ENCODE assay signal across 21 mouse cellular contexts in the genomic region with DNA sequence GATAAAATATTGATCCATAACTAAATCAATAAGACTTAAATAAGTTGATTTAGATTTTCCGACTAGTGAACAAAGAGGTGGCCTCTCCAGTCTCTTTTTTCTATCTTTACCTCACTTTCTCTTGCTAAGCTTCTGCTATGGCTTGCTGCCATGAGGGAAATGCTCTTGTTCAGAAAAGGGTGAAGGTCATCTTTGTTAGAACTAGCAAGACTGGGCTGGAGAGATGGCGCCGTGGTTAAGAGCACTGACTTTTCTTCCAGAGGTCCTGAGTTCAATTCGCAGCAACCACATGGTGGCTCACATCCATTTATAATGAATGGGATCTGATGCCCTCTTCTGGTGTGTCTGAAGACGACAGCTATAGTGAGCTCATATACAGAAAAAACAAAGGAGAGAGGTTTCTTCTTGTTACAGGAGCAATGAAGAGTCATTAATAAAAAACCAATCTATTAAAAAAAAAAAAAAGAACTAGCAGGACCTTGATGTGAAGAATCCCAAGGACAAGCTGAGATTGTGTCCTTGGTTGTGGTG. TPM values are rescaled to one million over a fixed set of nuclear protein-coding genes. Genes with fewer than 3 reads are reported as not detected.
DNase-seq lines count a peak whose midpoint lies in the region; ATAC-seq and TF ChIP-seq lines count a peak whose summit lies in the region.
"Had no signal": no experiment of that assay in that cellular context is flagged by ENCODE, and none has a peak within 500 bp of the region (broad histone marks: within the 10 kb centered on the region; RNA-seq: fewer than 3 reads in every experiment).

No protein-coding gene starts in this region.

- WGBS in midbrain, postnatal 0 days, result 85% methylated on average over 5 of the region's 5 CpGs
- 79% methylated on average over 5 of the region's 5 CpGs for WGBS in midbrain, embryonic 16.5 days
- WGBS in stomach, postnatal 0 days, result 70% methylated on average over 5 of the region's 5 CpGs

- TF ChIP-seq EP300 in stomach, postnatal 0 days (optimal IDR thresholded peaks at IDR 0.05), result no peak

- H3K4me1 ChIP-seq in midbrain, postnatal 0 days (ENCODE audit: insufficient read depth, low read length), result no peaks in the 10 kb centered on the region
- no peaks in the 10 kb centered on the region for H3K4me1 ChIP-seq in midbrain, embryonic 16.5 days (ENCODE audit: control insufficient read depth, insufficient read depth, low read length)
- no peaks in the 10 kb centered on the region for H3K4me1 ChIP-seq in stomach, postnatal 0 days (replicated peaks; ENCODE audit: control insufficient read depth, insufficient read depth)
- H3K4me1 ChIP-seq: embryonic facial prominence, embryonic 15.5 days; heart, embryonic 15.5 days; limb, embryonic 12.5 days; liver, embryonic 13.5 days; midbrain, embryonic 12.5 days had no signal

- H3K4me3 ChIP-seq in midbrain, postnatal 0 days (ENCODE audit: low read depth, low read length), result no peak overlapping the region
- no peak overlapping the region for H3K4me3 ChIP-seq in midbrain, embryonic 16.5 days (ENCODE audit: low read depth, low read length)
- H3K4me3 ChIP-seq in stomach, postnatal 0 days (ENCODE audit: low read depth, low read length), result no peak overlapping the region
- H3K4me3 ChIP-seq: embryonic facial prominence, embryonic 15.5 days; heart, embryonic 15.5 days; limb, embryonic 12.5 days; liver, embryonic 13.5 days; midbrain, embryonic 12.5 days; myocyte had no signal

- H3K4me2 ChIP-seq in midbrain, postnatal 0 days (ENCODE audit: low read depth, low read length, poor library complexity, severe bottlenecking), result no peak overlapping the region
- no peak overlapping the region for H3K4me2 ChIP-seq in midbrain, embryonic 16.5 days (ENCODE audit: low read length)
- H3K4me2 ChIP-seq in stomach, postnatal 0 days (replicated peaks; ENCODE audit: low read depth), result no peak overlapping the region
- H3K4me2 ChIP-seq: embryonic facial prominence, embryonic 15.5 days; heart, embryonic 15.5 days; limb, embryonic 12.5 days; liver, embryonic 13.5 days; midbrain, embryonic 12.5 days had no signal

- peaks cover 4% of the 10 kb centered on the region; the same call in 1 of the 2 replicates for H3K36me3 ChIP-seq in midbrain, postnatal 0 days (ENCODE audit: insufficient read depth, low read length)
- peaks cover 7% of the 10 kb centered on the region for H3K36me3 ChIP-seq in midbrain, embryonic 16.5 days (ENCODE audit: control insufficient read depth, insufficient read depth, low read length)
- H3K36me3 ChIP-seq in stomach, postnatal 0 days (ENCODE audit: control insufficient read depth, insufficient read depth, low read length), result peaks cover 4% of the 10 kb centered on the region; the same call in 1 of the 2 replicates

- TF ChIP-seq CTCF in midbrain, postnatal 0 days (IDR thresholded peaks at IDR 0.05), result peak; percentile 47
- peak; percentile 23; the same call in 1 of the 2 replicates for TF ChIP-seq CTCF in stomach, postnatal 0 days (IDR thresholded peaks at IDR 0.05; ENCODE audit: low read depth)

- H3K9ac ChIP-seq in midbrain, postnatal 0 days (replicated peaks; ENCODE audit: low read length, poor library complexity, severe bottlenecking), result no peak overlapping the region
- H3K9ac ChIP-seq in midbrain, embryonic 16.5 days (ENCODE audit: low read depth, low read length), result no peak overlapping the region
- no peak overlapping the region for H3K9ac ChIP-seq in stomach, postnatal 0 days (ENCODE audit: low read length)
- H3K9ac ChIP-seq: embryonic facial prominence, embryonic 15.5 days; heart, embryonic 15.5 days; limb, embryonic 12.5 days; liver, embryonic 13.5 days; midbrain, embryonic 12.5 days had no signal

- H3K27me3 ChIP-seq in midbrain, postnatal 0 days (ENCODE audit: insufficient read depth, low read length), result no peaks in the 10 kb centered on the region
- H3K27me3 ChIP-seq in midbrain, embryonic 16.5 days (ENCODE audit: control insufficient read depth, insufficient read depth, low read depth, low read length), result no peaks in the 10 kb centered on the region
- no peaks in the 10 kb centered on the region for H3K27me3 ChIP-seq in stomach, postnatal 0 days (ENCODE audit: control insufficient read depth, insufficient read depth, low read length)
- H3K27me3 ChIP-seq: embryonic facial prominence, embryonic 15.5 days; heart, embryonic 15.5 days; limb, embryonic 12.5 days; liver, embryonic 13.5 days; midbrain, embryonic 12.5 days had no signal

- DNase-seq in heart, adult 11 months, result peak; percentile 67
- DNase-seq in heart, adult 9 months (ENCODE audit: low spot score in 2 of 2), result no peak
- peak; percentile 30 to 37 for DNase-seq in kidney, postnatal 25 days
- DNase-seq in kidney, postnatal 10 days, result no peak
- no peak for DNase-seq in midbrain, postnatal 0 days (ENCODE audit: low spot score)
- no peak for DNase-seq in stomach, postnatal 0 days (ENCODE audit: low spot score)
- DNase-seq in thymus, postnatal 10 days (ENCODE audit: low spot score in 2 of 2), result no peak
- DNase-seq: cerebellum, adult 18-20 months; cerebellum, postnatal 36 days; heart, adult 18-20 months; kidney, adult 18-20 months; liver, embryonic 13.5 days; right cerebral cortex, postnatal 14 days; spleen, adult 18-20 months had no signal

- no peak for ATAC-seq in midbrain, postnatal 0 days (ENCODE audit: low FRiP score)
- no peak for ATAC-seq in midbrain, embryonic 16.5 days
- ATAC-seq in stomach, postnatal 0 days (ENCODE audit: low FRiP score, low TSS enrichment), result no peak
- ATAC-seq: activated CD4-positive, CD25-positive, alpha-beta regulatory T cell, adult 4 months had no signal

- H3K9me3 ChIP-seq in midbrain, postnatal 0 days (ENCODE audit: low read length), result no peaks in the 10 kb centered on the region
- no peaks in the 10 kb centered on the region for H3K9me3 ChIP-seq in midbrain, embryonic 16.5 days (replicated peaks; ENCODE audit: control insufficient read depth, low read length, poor library complexity, severe bottlenecking)
- no peaks in the 10 kb centered on the region for H3K9me3 ChIP-seq in stomach, postnatal 0 days (ENCODE audit: control insufficient read depth, low read length)
- H3K9me3 ChIP-seq: embryonic facial prominence, embryonic 15.5 days; heart, embryonic 15.5 days; limb, embryonic 12.5 days; liver, embryonic 13.5 days; midbrain, embryonic 12.5 days had no signal

- H3K27ac ChIP-seq in midbrain, postnatal 0 days (ENCODE audit: low read depth, low read length), result no peak overlapping the region
- H3K27ac ChIP-seq in midbrain, embryonic 16.5 days (ENCODE audit: low read length), result no peak overlapping the region
- H3K27ac ChIP-seq in stomach, postnatal 0 days (replicated peaks), result no peak overlapping the region
- H3K27ac ChIP-seq: embryonic facial prominence, embryonic 15.5 days; heart, embryonic 15.5 days; limb, embryonic 12.5 days; liver, embryonic 13.5 days; midbrain, embryonic 12.5 days had no signal

RNA-seq across cellular contexts. Expression of gene Morc2a, which starts 47.2 kb away (rescaled TPM):
- 39.1 and 44.2 TPM in 2 replicates for total RNA-seq in midbrain, postnatal 0 days (2014; rRNA removed)
- polyA plus RNA-seq in midbrain, postnatal 0 days (2015; fragmentation: Nextera tagmentation; extraction: Ambion mirVana), result 19.8 and 21.9 TPM in 2 replicates
- polyA plus RNA-seq in midbrain, embryonic 16.5 days (2015; fragmentation: Nextera tagmentation; extraction: Ambion mirVana), result 33.7 and 38.5 TPM in 2 replicates
- 6.9 and 8.8 TPM in 2 replicates for polyA plus RNA-seq in stomach, postnatal 0 days (2015; fragmentation: Nextera tagmentation; extraction: Ambion mirVana)

Comparison
In these comparisons a context has a peak if more than half of its experiments do, and no peak if none do; other contexts are left out.
1. DNase-seq: peak in heart, adult 11 months (single experiment) and kidney, postnatal 25 days (2 of 2); none in heart, adult 9 months (0 of 2), kidney, postnatal 10 days (single experiment), midbrain, postnatal 0 days (single experiment), stomach, postnatal 0 days (single experiment) and thymus, postnatal 10 days (0 of 2).